Mouse (Mus musculus) heart, embryonic 16.5 days (tissue): ENCODE data around the gene Prkn. TPM values are rescaled to one million over a fixed set of nuclear protein-coding genes. Genes with fewer than 3 reads are reported as not detected.

ENCODE experiments used
- ATAC-seq: fragments of 200-750 bp; cut with Nextera tagmentation; replicated peaks from 2 replicates; pipeline ENCODE4 v1.8.0; 2017; ENCODE audit warnings: moderate number of reproducible peaks; ENCODE audit not compliant: insufficient read depth, low FRiP score; ENCODE audit errors: extremely low read depth
- H3K27ac ChIP-seq: fragments of 300-500 bp; sonication (generic); 2 replicates; pipeline ENCODE4 v1.5.1; 2014; ENCODE audit warnings: mild to moderate bottlenecking, low read length, control low read depth, moderate library complexity
- H3K27me3 ChIP-seq: fragments of 300-500 bp; sonication (generic); 2 replicates; pipeline ENCODE4 v1.6.1; 2014; ENCODE audit warnings: low read length, mixed read lengths; ENCODE audit not compliant: control insufficient read depth, insufficient read depth
- H3K36me3 ChIP-seq: fragments of 300-500 bp; sonication (generic); 2 replicates; pipeline ENCODE4 v1.6.1; 2014; ENCODE audit not compliant: control insufficient read depth, insufficient read depth
- H3K4me1 ChIP-seq: fragments of 300-500 bp; sonication (generic); 2 replicates; pipeline ENCODE4 v1.6.1; 2014; ENCODE audit warnings: low read length, mixed read lengths; ENCODE audit not compliant: control insufficient read depth, insufficient read depth
- H3K4me2 ChIP-seq: fragments of 300-500 bp; sonication (generic); 2 replicates; pipeline ENCODE4 v1.6.1; 2014; ENCODE audit warnings: low read depth, mild to moderate bottlenecking, control low read depth, low read length
- H3K4me3 ChIP-seq: fragments of 300-500 bp; sonication (generic); 2 replicates; pipeline ENCODE4 v1.5.1; 2014; ENCODE audit warnings: mild to moderate bottlenecking, control low read depth, low read length
- H3K9ac ChIP-seq: fragments of 300-500 bp; sonication (generic); 2 replicates; pipeline ENCODE4 v1.6.1; 2014; ENCODE audit warnings: low read length, control low read depth
- H3K9me3 ChIP-seq: fragments of 300-500 bp; sonication (generic); replicated peaks from 2 replicates; pipeline ENCODE4 v1.6.1; 2016; ENCODE audit warnings: low read length; ENCODE audit not compliant: control insufficient read depth
- WGBS: fragments of 180-500 bp; shearing (Covaris S2); extraction: QIAGEN DNeasy Blood & Tissue Kit; methylation state at CpG from one replicate; pipeline ENCODE4 v1.1.7; 2014; 5-methylcytosine and 5-hydroxymethylcytosine counted together
- polyA plus RNA-seq: library from polyadenylated mRNA; unstranded; fragments of >200 nt; fragmentation: Nextera tagmentation; extraction: Ambion mirVana; gene quantifications from 2 replicates; pipeline ENCODE4 v1.2.1, GENCODE M21; 2015

The Prkn gene
- polyA plus RNA-seq, 1 experiment from 2014 or later: 2.4 TPM

GRCm38 (mm10) chr17:11845506-11845905 lies 1005.3 kb downstream of the Prkn start:
- Histone ChIP-seq H3K27me3 (no peaks in the 10 kb centered on the region), H3K4me3 (no peak overlapping the region), H3K9ac (no peak overlapping the region), H3K9me3 (no peaks in the 10 kb centered on the region), H3K36me3 (no peaks in the 10 kb centered on the region), H3K27ac (no peak overlapping the region), H3K4me2 (no peak overlapping the region), H3K4me1 (no peaks in the 10 kb centered on the region)
- ATAC-seq: no peak
- 57% methylated on average over 2 of the region's 2 CpGs for WGBS

DNA sequence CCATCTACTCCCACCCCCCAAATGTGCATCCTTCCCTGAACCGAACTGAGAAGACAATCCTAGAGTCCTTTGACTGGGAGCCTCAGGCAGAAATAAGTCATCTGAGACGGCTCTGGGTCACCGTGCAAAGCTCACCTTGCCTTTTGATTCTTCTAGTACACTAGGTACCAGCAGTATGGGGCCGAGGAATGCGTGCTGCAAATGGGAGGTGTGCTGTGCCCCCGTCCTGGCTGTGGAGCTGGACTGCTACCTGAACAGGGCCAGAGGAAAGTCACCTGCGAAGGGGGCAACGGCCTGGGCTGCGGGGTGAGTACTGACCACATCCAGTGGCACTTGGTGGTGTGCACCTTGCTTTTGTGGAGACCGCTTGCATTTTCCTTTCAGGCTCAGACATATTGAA lies 1014.4 kb downstream of the Prkn start:
- Histone ChIP-seq H3K4me1 (no peaks in the 10 kb centered on the region), H3K4me3 (no peak overlapping the region), H3K36me3 (no peaks in the 10 kb centered on the region), H3K27me3 (no peaks in the 10 kb centered on the region), H3K27ac (no peak overlapping the region), H3K9me3 (no peaks in the 10 kb centered on the region), H3K4me2 (no peak overlapping the region), H3K9ac (no peak overlapping the region)
- ATAC-seq: no peak
- WGBS: 75% methylated on average over 10 of the region's 10 CpGs

- ATAC-seq: no peak
- Histone ChIP-seq H3K27me3 (no peaks in the 10 kb centered on the region), H3K4me3 (no peak overlapping the region), H3K36me3 (no peaks in the 10 kb centered on the region), H3K4me1 (no peaks in the 10 kb centered on the region), H3K9ac (no peak overlapping the region), H3K27ac (no peak overlapping the region), H3K9me3 (no peaks in the 10 kb centered on the region), H3K4me2 (no peak overlapping the region)
- 76% methylated on average over 7 of the region's 7 CpGs for WGBS
Measured at GRCm38 (mm10) chr17:11858772-11859405, 1018.7 kb downstream of the Prkn start.

DNA sequence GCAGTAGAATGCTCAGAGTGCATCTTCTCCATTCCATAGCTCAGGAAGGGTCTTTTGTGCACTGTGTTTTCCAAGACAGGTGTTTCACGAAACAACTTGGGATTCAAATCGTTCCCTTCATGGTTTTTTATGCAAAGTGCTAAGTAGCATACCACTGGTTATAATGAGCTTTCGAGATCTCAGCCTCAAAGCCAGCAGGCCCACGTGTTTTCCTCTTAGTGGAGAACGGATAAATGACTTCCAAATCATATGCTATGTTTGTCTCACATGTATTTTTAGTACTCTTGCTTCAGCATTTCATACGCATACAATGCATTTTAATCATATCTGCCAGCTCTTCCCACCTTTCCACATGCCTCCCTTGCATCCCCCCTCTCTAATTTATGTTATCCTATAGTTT lies 1021.0 kb downstream of the Prkn start:
- ATAC-seq: no peak
- Histone ChIP-seq H3K4me2 (no peak overlapping the region), H3K27me3 (no peaks in the 10 kb centered on the region), H3K4me1 (no peaks in the 10 kb centered on the region), H3K9ac (no peak overlapping the region), H3K9me3 (no peaks in the 10 kb centered on the region), H3K36me3 (no peaks in the 10 kb centered on the region), H3K4me3 (no peak overlapping the region), H3K27ac (no peak overlapping the region)
- 84% methylated on average over 6 of the region's 6 CpGs for WGBS

DNA sequence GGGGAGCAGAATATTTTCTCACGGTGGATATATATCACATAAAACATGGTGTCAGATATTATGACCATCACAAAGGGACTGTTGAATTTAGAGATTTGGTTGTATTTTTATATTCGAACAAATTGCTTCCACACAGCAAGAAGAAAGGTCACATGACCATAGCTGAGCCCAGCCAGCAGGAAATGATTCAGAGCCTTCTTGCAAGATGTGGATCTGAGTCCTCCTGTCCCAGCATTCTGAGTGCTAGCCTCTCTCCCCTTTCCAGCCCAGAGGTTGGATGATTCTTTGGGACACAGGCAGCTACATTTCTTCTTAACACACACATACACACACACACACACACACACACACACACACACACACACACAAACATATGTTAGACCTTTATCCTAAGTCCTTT lies 1022.2 kb downstream of the Prkn start:
- 65% methylated on average over 2 of the region's 2 CpGs for WGBS
- no peak overlapping the region for H3K4me3 ChIP-seq
- H3K36me3 ChIP-seq: no peaks in the 10 kb centered on the region
- ATAC-seq: no peak
- H3K9me3 ChIP-seq: no peaks in the 10 kb centered on the region
- H3K4me2 ChIP-seq: no peak overlapping the region
- no peak overlapping the region for H3K27ac ChIP-seq
- H3K27me3 ChIP-seq: no peaks in the 10 kb centered on the region
- H3K9ac ChIP-seq: no peak overlapping the region
- H3K4me1 ChIP-seq: no peaks in the 10 kb centered on the region

DNA sequence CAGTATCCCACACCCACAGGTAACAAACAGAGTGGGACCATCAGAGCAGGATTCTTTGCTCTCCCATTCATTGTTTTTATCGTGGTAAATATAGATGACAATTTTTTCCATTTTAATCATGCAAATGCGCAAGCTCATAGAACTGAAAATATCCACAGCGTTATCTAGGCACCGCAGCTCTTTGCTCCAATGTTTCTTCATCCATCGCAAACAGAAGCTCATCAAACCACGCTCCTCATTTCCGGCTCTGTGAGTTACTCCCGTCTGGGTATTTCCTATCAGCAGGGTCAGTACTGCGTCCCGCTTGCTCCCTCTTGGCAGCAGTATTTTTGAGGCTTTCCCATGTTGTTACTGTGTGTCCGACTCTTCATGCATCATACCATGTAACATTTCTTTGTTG lies 1022.8 kb downstream of the Prkn start:
- no peak for ATAC-seq
- Histone ChIP-seq H3K36me3 (no peaks in the 10 kb centered on the region), H3K27ac (no peak overlapping the region), H3K27me3 (no peaks in the 10 kb centered on the region), H3K9ac (no peak overlapping the region), H3K4me1 (no peaks in the 10 kb centered on the region), H3K9me3 (no peaks in the 10 kb centered on the region), H3K4me3 (no peak overlapping the region), H3K4me2 (no peak overlapping the region)
- 85% methylated on average over 11 of the region's 11 CpGs for WGBS

DNA sequence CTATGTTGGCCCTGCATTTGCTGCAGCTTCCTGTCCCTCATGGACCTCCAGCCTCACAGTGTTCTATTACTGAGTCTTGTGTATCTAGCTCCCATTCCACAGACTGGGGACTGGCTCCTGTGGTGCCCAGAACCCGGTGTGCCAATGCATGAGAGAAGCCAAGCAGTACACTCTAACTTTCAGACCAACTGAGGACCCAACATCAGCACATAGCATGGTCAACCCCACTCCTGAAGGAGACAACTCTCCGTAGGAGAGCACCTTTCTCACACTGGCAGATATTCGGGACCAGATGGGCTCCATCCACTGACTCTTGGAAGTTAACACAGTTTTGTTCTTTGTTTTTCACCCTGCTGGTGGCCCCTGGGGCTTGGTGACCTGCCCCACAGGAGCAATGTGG lies 1026.0 kb downstream of the Prkn start:
- Histone ChIP-seq H3K9ac (no peak overlapping the region), H3K9me3 (no peaks in the 10 kb centered on the region), H3K36me3 (no peaks in the 10 kb centered on the region), H3K4me1 (no peaks in the 10 kb centered on the region), H3K4me2 (no peak overlapping the region), H3K27me3 (no peaks in the 10 kb centered on the region), H3K27ac (no peak overlapping the region), H3K4me3 (no peak overlapping the region)
- WGBS: 81% methylated on average over 3 of the region's 3 CpGs
- no peak for ATAC-seq

- H3K4me1 ChIP-seq: no peaks in the 10 kb centered on the region
- no peaks in the 10 kb centered on the region for H3K36me3 ChIP-seq
- no peak overlapping the region for H3K9ac ChIP-seq
- no peak for ATAC-seq
- no peak overlapping the region for H3K27ac ChIP-seq
- H3K27me3 ChIP-seq: no peaks in the 10 kb centered on the region
- no peaks in the 10 kb centered on the region for H3K9me3 ChIP-seq
- no peak overlapping the region for H3K4me2 ChIP-seq
- 51% methylated on average over 13 of the region's 13 CpGs for WGBS
- no peak overlapping the region for H3K4me3 ChIP-seq
Measured at GRCm38 (mm10) chr17:11867334-11868095, 1027.3 kb downstream of the Prkn start.

- no peak overlapping the region for H3K4me2 ChIP-seq
- H3K27me3 ChIP-seq: no peaks in the 10 kb centered on the region
- no peaks in the 10 kb centered on the region for H3K9me3 ChIP-seq
- H3K9ac ChIP-seq: no peak overlapping the region
- ATAC-seq: no peak
- no peaks in the 10 kb centered on the region for H3K4me1 ChIP-seq
- no peak overlapping the region for H3K27ac ChIP-seq
- H3K36me3 ChIP-seq: no peaks in the 10 kb centered on the region
- H3K4me3 ChIP-seq: no peak overlapping the region
- 84% methylated on average over 10 of the region's 10 CpGs for WGBS
Measured at GRCm38 (mm10) chr17:11870546-11870945, 1030.4 kb downstream of the Prkn start.
